Mouse (Mus musculus) embryo, embryonic 10.5 days (tissue): Measurements from ENCODE around the gene Ap1b1.

Source experiments
- DNase-seq: peaks from one replicate; pipeline ENCODE4 v3.0.0-alpha.2; 2015; ENCODE audit warnings: low spot score

The Ap1b1 gene

GRCm38 (mm10) chr11:4986695-4987486 is at the start of gene Ap1b1:
Ap1b1 (plus strand) TSS chr11:4986824.
- DNase-seq, result peak; percentile 96

GRCm38 (mm10) chr11:4946530-4946929 is 40.1 kb upstream of the Ap1b1 start:
- DNase-seq, result no peak

- DNase-seq, result peak; percentile 56
These were observed 39.4 kb upstream of the Ap1b1 start for GRCm38 (mm10) chr11:4946947-4947812.

- peak; percentile 9 for DNase-seq
These were observed 38.8 kb upstream of the Ap1b1 start, which contains the start of gene Nefh for GRCm38 (mm10) chr11:4947813-4948174. Nefh (minus strand) TSS chr11:4948064.

- DNase-seq, result no peak
These were observed 37.8 kb upstream of the Ap1b1 start for GRCm38 (mm10) chr11:4948792-4949191.

GRCm38 (mm10) chr11:4949256-4950044 is 37.2 kb upstream of the Ap1b1 start:
- peak; percentile 88 for DNase-seq

- DNase-seq, result no peak
These were observed 33.2 kb upstream of the Ap1b1 start for GRCm38 (mm10) chr11:4953401-4953800.

GRCm38 (mm10) chr11:4953918-4954317 is 32.7 kb upstream of the Ap1b1 start:
- no peak for DNase-seq

- no peak for DNase-seq
These were observed 23.4 kb upstream of the Ap1b1 start for GRCm38 (mm10) chr11:4963099-4963808.

GRCm38 (mm10) chr11:4966325-4966724 is 20.3 kb upstream of the Ap1b1 start:
- no peak for DNase-seq

- DNase-seq, result no peak
These were observed 19.7 kb upstream of the Ap1b1 start for GRCm38 (mm10) chr11:4966888-4967287.

- DNase-seq, result no peak
These were observed 19.1 kb upstream of the Ap1b1 start for GRCm38 (mm10) chr11:4967549-4967948.

GRCm38 (mm10) chr11:4968376-4968775 is 18.2 kb upstream of the Ap1b1 start:
- no peak for DNase-seq

- peak; percentile 78 for DNase-seq
These were observed 13.4 kb upstream of the Ap1b1 start for GRCm38 (mm10) chr11:4972967-4973870.

- DNase-seq, result no peak
These were observed 12.8 kb upstream of the Ap1b1 start for GRCm38 (mm10) chr11:4973871-4974256.

GRCm38 (mm10) chr11:4974376-4975122 is 12.1 kb upstream of the Ap1b1 start:
- no peak for DNase-seq

GRCm38 (mm10) chr11:4975623-4976022 is 11.0 kb upstream of the Ap1b1 start:
- DNase-seq, result peak; percentile 86

- DNase-seq, result no peak
These were observed 3.6 kb upstream of the Ap1b1 start for GRCm38 (mm10) chr11:4983010-4983409.

GRCm38 (mm10) chr11:4983538-4983937 is 3.1 kb upstream of the Ap1b1 start:
- DNase-seq, result no peak

- peak; percentile 79 for DNase-seq
These were observed 2.4 kb upstream of the Ap1b1 start for GRCm38 (mm10) chr11:4984249-4984648.
